Mouse (Mus musculus) MEL (cell line): Measurements from ENCODE around the gene Ccdc32. TPM values are rescaled to one million over a fixed set of nuclear protein-coding genes. Genes with fewer than 3 reads are reported as not detected.
A peak's percentile ranks its signal among the peaks of the same experiment; 100 is the strongest.

Experiments
- DNase-seq: peaks from one replicate; pipeline ENCODE4 v3.0.0; 2011; ENCODE audit warnings: low read depth, low spot score
- H3K27ac ChIP-seq: 2 replicates; pipeline ENCODE4 v1.5.1; 2012; ENCODE audit warnings: low read depth, mild to moderate bottlenecking, control low read depth, low read length, moderate library complexity; ENCODE audit not compliant: control insufficient read depth
- H3K27me3 ChIP-seq, 2 experiments: fragments of 150-350 bp in 1 of 2; sonication (generic) in 1 of 2; 2 replicates each; pipeline ENCODE4 v1.6.1; 2012; ENCODE audit warnings: low read length in 2 of 2, mild to moderate bottlenecking in 2 of 2, improper control_type of control experiment in 1 of 2, moderate library complexity in 1 of 2; ENCODE audit not compliant: insufficient read depth in 2 of 2, control insufficient read depth in 1 of 2
- H3K36me3 ChIP-seq, 2 experiments: 2 replicates each; pipeline ENCODE4 v1.6.1; 2012 to 2014; ENCODE audit warnings: low read length in 2 of 2, improper control_type of control experiment in 1 of 2, inconsistent platforms in 1 of 2, mild to moderate bottlenecking in 1 of 2; ENCODE audit not compliant: insufficient read depth in 2 of 2, control insufficient read depth in 1 of 2
- H3K4me1 ChIP-seq, 2 experiments: fragments of 150-350 bp in 1 of 2; sonication (generic) in 1 of 2; 2 replicates each; pipeline ENCODE4 v1.6.1; 2012; ENCODE audit warnings: low read length in 2 of 2, improper control_type of control experiment in 1 of 2, mild to moderate bottlenecking in 1 of 2; ENCODE audit not compliant: insufficient read depth in 2 of 2, control insufficient read depth in 1 of 2
- H3K4me3 ChIP-seq, 2 experiments: fragments of 150-350 bp in 1 of 2; sonication (generic) in 1 of 2; 2 replicates each; pipeline ENCODE4 v1.5.1; 2012; ENCODE audit warnings: low read depth in 2 of 2, low read length in 2 of 2, mild to moderate bottlenecking in 2 of 2, moderate library complexity in 2 of 2, control low read depth in 1 of 2, improper control_type of control experiment in 1 of 2; ENCODE audit not compliant: control insufficient read depth in 1 of 2, insufficient read depth in 1 of 2
- H3K79me2 ChIP-seq: 2 replicates; pipeline ENCODE4 v1.6.1; 2012; ENCODE audit warnings: mild to moderate bottlenecking, low read length, moderate library complexity; ENCODE audit not compliant: control insufficient read depth, poor library complexity, insufficient read depth
- H3K9ac ChIP-seq: 2 replicates; pipeline ENCODE4 v1.6.1; 2012; ENCODE audit warnings: low read depth, mild to moderate bottlenecking, control low read depth, low read length, moderate library complexity; ENCODE audit not compliant: control insufficient read depth, poor library complexity, severe bottlenecking
- H3K9me3 ChIP-seq: fragments of 150-350 bp; sonication (generic); replicated peaks from 2 replicates; pipeline ENCODE4 v1.6.1; 2012; ENCODE audit warnings: mild to moderate bottlenecking, low read length, improper control_type of control experiment, moderate library complexity; ENCODE audit not compliant: insufficient read depth
- CHD1 ChIP-seq: IDR thresholded peaks from 2 replicates; pipeline ENCODE4 v1.6.1; 2012; ENCODE audit warnings: low read depth, mild to moderate bottlenecking, inconsistent platforms, low read length, improper control_type of control experiment
- ELF1 ChIP-seq: IDR thresholded peaks from 2 replicates; pipeline ENCODE4 v1.6.1; 2014; ENCODE audit warnings: low read depth, mild to moderate bottlenecking, inconsistent platforms, low read length, improper control_type of control experiment, moderate library complexity
- EP300 ChIP-seq, 2 experiments: IDR thresholded peaks; 2 replicates each; pipeline ENCODE4 v1.6.1; 2011; ENCODE audit warnings: improper control_type of control experiment in 2 of 2, low read length in 2 of 2, low read depth in 1 of 2, mild to moderate bottlenecking in 1 of 2
- GATA1 ChIP-seq: IDR thresholded peaks from 2 replicates; pipeline ENCODE4 v1.6.1; 2011; ENCODE audit warnings: low read depth, low read length, improper control_type of control experiment
- HCFC1 ChIP-seq: IDR thresholded peaks from 2 replicates; pipeline ENCODE4 v1.6.1; 2012; ENCODE audit warnings: low read depth, mild to moderate bottlenecking, inconsistent platforms, low read length, improper control_type of control experiment, moderate library complexity
- JUND ChIP-seq: IDR thresholded peaks from 2 replicates; pipeline ENCODE4 v1.6.1; 2011; ENCODE audit warnings: low read depth, mild to moderate bottlenecking, improper control_type of control experiment, low read length
- KAT2A ChIP-seq: conservative IDR thresholded peaks from 2 replicates; pipeline ENCODE4 v1.6.1; 2012; ENCODE audit warnings: low read depth, low read length, improper control_type of control experiment, inconsistent platforms
- MAFK ChIP-seq: IDR thresholded peaks from 2 replicates; pipeline ENCODE4 v1.6.1; 2011; ENCODE audit warnings: low read depth, mild to moderate bottlenecking, low read length, improper control_type of control experiment, borderline replicate concordance
- MAX ChIP-seq: IDR thresholded peaks from 2 replicates; pipeline ENCODE4 v1.6.1; 2011; ENCODE audit warnings: low read length, improper control_type of control experiment
- MEF2A ChIP-seq: IDR thresholded peaks from 2 replicates; pipeline ENCODE4 v1.6.1; 2014; ENCODE audit warnings: low read depth, mild to moderate bottlenecking, inconsistent platforms, low read length, improper control_type of control experiment; ENCODE audit not compliant: poor library complexity, insufficient replicate concordance, severe bottlenecking; ENCODE audit errors: extremely low read depth
- MXI1 ChIP-seq: IDR thresholded peaks from 2 replicates; pipeline ENCODE4 v1.6.1; 2011; ENCODE audit warnings: mild to moderate bottlenecking, low read depth, low read length, improper control_type of control experiment
- MYB ChIP-seq: IDR thresholded peaks from 2 replicates; pipeline ENCODE4 v1.6.1; 2011; ENCODE audit warnings: mild to moderate bottlenecking, low read depth, low read length, improper control_type of control experiment
- MYC ChIP-seq: IDR thresholded peaks from 2 replicates; pipeline ENCODE4 v1.6.1; 2011; ENCODE audit warnings: low read depth, mild to moderate bottlenecking, low read length, improper control_type of control experiment, moderate library complexity
- POLR2A ChIP-seq, 2 experiments: IDR thresholded peaks; 2 replicates each; pipeline ENCODE4 v1.6.1; 2011 to 2012; ENCODE audit warnings: low read length in 2 of 2, mild to moderate bottlenecking in 2 of 2, control low read depth in 1 of 2, improper control_type of control experiment in 1 of 2, low read depth in 1 of 2, moderate library complexity in 1 of 2; ENCODE audit not compliant: control insufficient read depth in 1 of 2, insufficient read depth in 1 of 2, poor library complexity in 1 of 2
- POLR2AphosphoS2 ChIP-seq: IDR thresholded peaks from 2 replicates; pipeline ENCODE4 v1.6.1; 2011; ENCODE audit warnings: low read length, improper control_type of control experiment
- RCOR1 ChIP-seq: IDR thresholded peaks from 2 replicates; pipeline ENCODE4 v1.6.1; 2012; ENCODE audit warnings: low read depth, mild to moderate bottlenecking, inconsistent platforms, low read length, improper control_type of control experiment
- SIN3A ChIP-seq: IDR thresholded peaks from 2 replicates; pipeline ENCODE4 v1.6.1; 2012; ENCODE audit warnings: low read length, improper control_type of control experiment, inconsistent platforms
- SMC3 ChIP-seq: IDR thresholded peaks from 2 replicates; pipeline ENCODE4 v1.6.1; 2011; ENCODE audit warnings: low read depth, low read length, improper control_type of control experiment
- TAL1 ChIP-seq: IDR thresholded peaks from 2 replicates; pipeline ENCODE4 v1.6.1; 2012; ENCODE audit warnings: mild to moderate bottlenecking, inconsistent platforms, low read length, moderate library complexity, mixed read lengths
- TBP ChIP-seq: IDR thresholded peaks from 2 replicates; pipeline ENCODE4 v1.8.0; 2011; ENCODE audit warnings: low read depth, low read length, improper control_type of control experiment
- UBTF ChIP-seq: IDR thresholded peaks from 2 replicates; pipeline ENCODE4 v1.6.1; 2012; ENCODE audit warnings: low read depth, mild to moderate bottlenecking, inconsistent platforms, low read length, improper control_type of control experiment, moderate library complexity, borderline replicate concordance; ENCODE audit not compliant: insufficient read depth
- USF1 ChIP-seq: IDR thresholded peaks from 2 replicates; pipeline ENCODE4 v1.6.1; 2014; ENCODE audit warnings: low read depth, mild to moderate bottlenecking, inconsistent platforms, low read length, improper control_type of control experiment, moderate library complexity
- USF2 ChIP-seq, 2 experiments: IDR thresholded peaks; 2 replicates each; pipeline ENCODE4 v1.6.1; 2011 to 2012; ENCODE audit warnings: improper control_type of control experiment in 2 of 2, low read length in 2 of 2, borderline replicate concordance in 1 of 2, inconsistent platforms in 1 of 2, low read depth in 1 of 2, mild to moderate bottlenecking in 1 of 2; ENCODE audit not compliant: insufficient read depth in 1 of 2
- ZC3H11A ChIP-seq: IDR thresholded peaks from 2 replicates; pipeline ENCODE4 v1.6.1; 2012; ENCODE audit warnings: low read depth, mild to moderate bottlenecking, inconsistent platforms, low read length, improper control_type of control experiment
- ZKSCAN1 ChIP-seq: IDR thresholded peaks from 2 replicates; pipeline ENCODE4 v1.6.1; 2012; ENCODE audit warnings: low read depth, mild to moderate bottlenecking, inconsistent platforms, low read length, improper control_type of control experiment, moderate library complexity
- ZMIZ1 ChIP-seq: IDR thresholded peaks from 2 replicates; pipeline ENCODE4 v1.6.1; 2012; ENCODE audit warnings: low read depth, mild to moderate bottlenecking, inconsistent platforms, low read length, improper control_type of control experiment, moderate library complexity
- polyA plus RNA-seq, 2 experiments: library from polyadenylated mRNA; stranded (reverse) in 1 of 2; unstranded in 1 of 2; fragments of >175 nt in 1 of 2; fragments of >200 nt in 1 of 2; gene quantifications; 2 replicates each; pipeline versions ENCODE4 v1.2.1 to v1.2.4; 2012; ENCODE audit warnings: low replicate concordance in 2 of 2, low read depth in 1 of 2; ENCODE audit not compliant: insufficient read length in 2 of 2, insufficient read depth in 1 of 2, missing spikeins in 1 of 2
- total RNA-seq: library from RNA; depleted of rRNA; stranded (reverse); fragments of 300-350 nt; gene quantifications from 2 replicates; pipeline ENCODE4 v1.2.3, GENCODE M21; 2012

Gene Ccdc32
- total and polyA plus RNA-seq, 3 experiments = 15.0 to 18.7 TPM; not detected in 1

DNA sequence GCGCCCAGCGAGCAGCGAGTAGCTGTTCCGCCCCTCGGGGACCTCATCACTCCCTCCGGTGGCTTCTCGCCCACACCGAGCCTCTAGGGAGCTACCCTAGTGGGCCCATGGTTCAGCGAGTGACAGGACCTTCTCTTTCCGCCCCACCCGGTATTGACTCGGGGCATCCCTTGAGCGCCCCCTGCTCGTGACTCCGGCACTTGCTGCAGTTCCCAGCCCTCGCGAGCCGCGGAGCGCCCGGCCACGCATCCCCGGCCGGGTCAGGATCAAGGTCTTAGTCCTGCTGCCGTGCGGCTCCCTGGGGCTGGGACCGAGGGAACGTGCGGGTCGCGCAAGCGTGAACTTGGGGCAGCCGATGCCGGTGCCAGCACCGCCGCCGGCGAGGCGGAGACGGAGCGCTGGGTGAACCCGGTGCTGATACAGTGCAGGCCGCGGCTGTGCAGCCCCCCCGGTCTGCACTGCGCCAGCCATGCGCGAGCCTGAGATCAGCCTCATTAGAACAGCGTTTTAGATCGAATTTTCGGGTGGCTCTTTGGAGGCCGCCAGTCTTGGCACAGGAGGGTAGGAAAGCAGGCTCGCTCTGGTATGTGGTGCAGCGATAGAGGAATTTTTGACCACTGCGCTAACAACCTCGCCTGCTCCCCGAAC lies 52.8 kb downstream of the Ccdc32 start (continued):
- TF ChIP-seq TAL1 (no peak), MAX (no peak; the same call in 1 of the 2 replicates), MEF2A (no peak), USF1 (0 out of 2 replicates have a peak, but pooled peaks have one; percentile 8)

DNA sequence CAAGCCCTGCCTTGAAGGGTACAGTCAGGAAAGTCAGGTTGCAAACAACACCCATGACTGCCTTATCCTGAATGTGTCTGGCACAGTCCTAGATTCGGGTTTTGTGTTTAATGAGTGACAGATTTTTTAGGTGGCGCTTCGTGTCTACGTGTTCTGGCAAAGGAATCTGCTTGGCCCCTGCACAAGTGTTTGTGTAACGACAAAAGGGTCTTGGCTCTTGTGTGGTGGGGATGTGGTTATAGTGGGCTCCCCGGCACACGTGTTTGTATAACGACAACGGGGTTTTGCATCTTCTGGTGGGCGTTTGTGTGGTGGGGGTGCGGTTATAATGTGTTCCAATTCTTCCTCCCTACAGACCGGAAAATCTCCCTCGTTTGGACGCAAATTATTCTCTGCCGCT lies 53.3 kb downstream of the Ccdc32 start:
- peak overlapping the region; percentile 75 to 78 for H3K4me3 ChIP-seq
- TF ChIP-seq EP300 (IDR thresholded peaks at IDR 0.05; ENCODE audit: low read depth in 1 of 2, low read length in 2 of 2) = no peak
- no peak for TF ChIP-seq TBP
- no peak for TF ChIP-seq RCOR1
- TF ChIP-seq MAFK = no peak
- TF ChIP-seq POLR2AphosphoS2 = no peak
- TF ChIP-seq, all 39 proteins: peak for 0
- DNase-seq = no peak
- no peak overlapping the region; the same call in 1 of the 2 replicates for H3K27ac ChIP-seq
- H3K79me2 ChIP-seq = peaks cover 2% of the 10 kb centered on the region; the same call in 1 of the 2 replicates
- H3K27me3 ChIP-seq = no peaks in the 10 kb centered on the region
- H3K36me3 ChIP-seq = peaks cover 0 to 7% of the 10 kb centered on the region in 2 experiments; a peak in 2 of 4 replicates
- H3K9ac ChIP-seq = peak overlapping the region; percentile 92
- no peaks in the 10 kb centered on the region for H3K9me3 ChIP-seq
- H3K4me1 ChIP-seq = peaks cover 4 to 16% of the 10 kb centered on the region in 2 experiments

DNA sequence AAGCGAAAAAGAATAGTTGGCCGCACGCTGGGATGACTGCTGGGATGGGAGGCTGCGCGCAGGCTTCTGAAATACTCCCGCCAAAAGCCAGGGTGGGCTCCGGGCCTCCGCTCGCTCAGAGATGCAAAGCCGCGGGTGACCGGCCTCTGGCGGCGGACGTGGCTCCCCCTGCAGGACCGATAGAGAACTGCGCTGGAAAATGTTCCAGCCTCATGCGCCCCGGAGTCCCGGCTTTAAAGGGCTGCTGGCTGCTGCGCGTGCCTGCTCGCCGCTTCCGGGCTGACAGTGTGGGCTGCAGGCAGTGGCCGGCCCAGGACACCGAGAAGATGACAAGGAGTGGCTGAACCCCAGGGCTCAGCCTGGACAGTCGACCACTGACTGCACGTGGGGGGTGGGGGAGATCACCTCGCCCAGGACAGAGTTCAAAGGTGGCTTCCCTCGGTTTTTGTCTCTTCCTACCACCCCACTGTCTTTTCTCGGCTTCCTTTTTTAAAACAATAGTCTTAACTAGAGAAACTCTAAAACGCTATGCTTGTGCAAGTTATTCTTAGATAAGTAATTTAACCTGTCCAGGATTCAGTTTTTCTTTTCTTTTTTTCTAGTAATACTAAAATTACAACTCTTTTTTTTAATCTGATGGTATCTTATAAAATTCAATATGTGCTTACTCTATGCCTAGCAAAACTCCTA lies 56.4 kb downstream of the Ccdc32 start:
- H3K27ac ChIP-seq = peak overlapping the region; percentile 56
- H3K4me3 ChIP-seq = peak overlapping the region; percentile 70 to 76
- H3K79me2 ChIP-seq = peaks cover 2% of the 10 kb centered on the region; the same call in 1 of the 2 replicates
- no peaks in the 10 kb centered on the region for H3K9me3 ChIP-seq
- H3K4me1 ChIP-seq = peaks cover 6 to 17% of the 10 kb centered on the region in 2 experiments
- H3K9ac ChIP-seq = peak overlapping the region; percentile 92
- DNase-seq = peak; percentile 92
- H3K36me3 ChIP-seq = peaks cover 0 to 7% of the 10 kb centered on the region in 2 experiments; a peak in 2 of 4 replicates
- H3K27me3 ChIP-seq = no peaks in the 10 kb centered on the region
- 0 out of 2 replicates have a peak, but pooled peaks have one; percentile 16 for TF ChIP-seq USF1
- TF ChIP-seq CHD1 = no peak
- TF ChIP-seq SIN3A = peak; percentile 90
- peak; percentile 68 to 81 for TF ChIP-seq POLR2A (IDR thresholded peaks at IDR 0.05; ENCODE audit: control insufficient read depth in 1 of 2, insufficient read depth in 1 of 2, low read depth in 1 of 2, low read length in 2 of 2, poor library complexity in 1 of 2)
- TF ChIP-seq UBTF = peak; percentile 95
- TF ChIP-seq JUND = no peak
- TF ChIP-seq HCFC1 = peak; percentile 63
- TF ChIP-seq MAX = peak; percentile 82
- TF ChIP-seq SMC3 = peak; percentile 73
- peak; percentile 64 for TF ChIP-seq MYC
- peak; percentile 84 for TF ChIP-seq ELF1
- no peak for TF ChIP-seq ZKSCAN1
- 0 out of 2 replicates have a peak, but pooled peaks have one; percentile 49 for TF ChIP-seq POLR2AphosphoS2
- no peak for TF ChIP-seq MYB
- TF ChIP-seq USF2 (IDR thresholded peaks at IDR 0.05; ENCODE audit: borderline replicate concordance in 1 of 2, insufficient read depth in 1 of 2, low read depth in 1 of 2, low read length in 2 of 2) = no peak
- TF ChIP-seq KAT2A = no peak
- TF ChIP-seq ZC3H11A = peak; percentile 49; the same call in 1 of the 2 replicates
- 0 out of 2 replicates have a peak, but pooled peaks have one; percentile 4 for TF ChIP-seq GATA1
- TF ChIP-seq MXI1 = peak; percentile 91
- no peak for TF ChIP-seq TAL1
- TF ChIP-seq ZMIZ1 = no peak
